Mouse (Mus musculus): ENCODE measurements at regions not wholly inside any gene's neighbourhood (a gene's known extent, or its start where the extent isn't known, plus 50 kb on each side); places are given as distances from the start of the nearest gene placed in this dataset.

- DNase-seq (ENCODE audit: low spot score) = no peak
Measured at GRCm38 (mm10) chr1:64297343-64297742, 175.3 kb upstream of the Klf7 start.

- DNase-seq (ENCODE audit: low spot score) = no peak
Measured at GRCm38 (mm10) chr1:64295512-64295945, 173.4 kb upstream of the Klf7 start.

DNA sequence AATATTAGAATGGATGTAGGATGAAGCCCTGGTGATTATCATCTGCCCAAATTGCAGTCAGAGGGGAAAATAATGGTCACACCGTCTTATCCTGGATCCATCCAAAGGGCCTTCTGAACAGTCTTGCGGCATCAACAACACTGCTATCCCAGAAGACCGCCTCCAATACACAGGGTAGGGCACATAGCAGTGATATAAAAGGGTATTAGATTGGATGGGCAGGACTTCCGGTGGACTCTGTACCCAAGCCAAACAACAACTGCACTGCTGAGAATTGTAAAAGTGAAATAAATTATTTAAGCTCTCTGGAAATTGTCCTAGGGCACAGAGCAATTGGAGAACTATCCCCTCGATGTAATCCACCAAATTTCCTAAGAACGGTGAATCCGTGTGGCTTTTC is 173.0 kb upstream of the Klf7 start:
- no peak for DNase-seq (ENCODE audit: low spot score)

- no peak for DNase-seq (ENCODE audit: low spot score)
Measured at GRCm38 (mm10) chr1:64288812-64289447, 166.8 kb upstream of the Klf7 start.

DNA sequence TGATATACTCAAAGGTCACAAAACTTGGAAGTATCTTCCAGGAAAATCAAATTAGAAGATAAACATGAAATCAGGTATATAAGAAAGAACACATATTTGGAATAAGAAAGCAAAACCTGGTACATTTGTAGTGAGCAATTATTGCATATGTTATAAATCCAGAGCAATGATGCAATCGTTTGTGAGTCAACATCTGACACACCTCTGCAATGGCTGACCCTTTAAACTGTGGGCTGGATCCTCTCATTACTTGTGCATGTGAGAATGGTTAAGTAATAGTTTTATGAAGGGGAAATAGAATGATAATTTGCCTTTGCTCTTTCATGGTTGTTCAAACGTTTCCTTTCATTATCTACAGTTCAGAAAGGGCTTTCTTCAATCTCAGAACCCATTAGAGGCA is 165.0 kb upstream of the Klf7 start:
- no peak for DNase-seq (ENCODE audit: low spot score)

GRCm38 (mm10) chr1:64284656-64285055 is 162.6 kb upstream of the Klf7 start:
- DNase-seq (ENCODE audit: low spot score) = no peak

GRCm38 (mm10) chr1:64275865-64276264 is 153.8 kb upstream of the Klf7 start:
- no peak for DNase-seq (ENCODE audit: low spot score)

GRCm38 (mm10) chr1:64275086-64275802 is 153.2 kb upstream of the Klf7 start:
- no peak for DNase-seq (ENCODE audit: low spot score)

DNA sequence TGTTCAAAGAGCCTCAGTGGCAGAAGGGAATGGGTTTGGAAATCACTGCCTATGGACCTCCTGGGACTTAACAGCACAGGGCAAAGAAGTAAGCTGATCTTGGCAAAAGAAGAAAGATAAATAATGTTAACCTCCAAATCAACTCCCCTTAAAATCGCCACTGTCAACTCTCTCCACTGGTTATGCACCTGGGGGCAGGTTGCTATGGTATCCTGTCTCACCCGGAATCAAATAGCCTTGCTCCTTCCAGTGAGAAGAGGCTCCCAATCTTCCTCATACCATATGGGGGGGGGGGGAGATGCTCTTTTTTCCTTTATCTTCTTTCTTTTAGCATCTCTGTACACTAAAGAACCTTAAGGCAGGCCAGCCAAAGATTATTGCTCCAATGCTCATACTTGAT is 135.2 kb upstream of the Klf7 start:
- DNase-seq (ENCODE audit: low spot score) = no peak

DNA sequence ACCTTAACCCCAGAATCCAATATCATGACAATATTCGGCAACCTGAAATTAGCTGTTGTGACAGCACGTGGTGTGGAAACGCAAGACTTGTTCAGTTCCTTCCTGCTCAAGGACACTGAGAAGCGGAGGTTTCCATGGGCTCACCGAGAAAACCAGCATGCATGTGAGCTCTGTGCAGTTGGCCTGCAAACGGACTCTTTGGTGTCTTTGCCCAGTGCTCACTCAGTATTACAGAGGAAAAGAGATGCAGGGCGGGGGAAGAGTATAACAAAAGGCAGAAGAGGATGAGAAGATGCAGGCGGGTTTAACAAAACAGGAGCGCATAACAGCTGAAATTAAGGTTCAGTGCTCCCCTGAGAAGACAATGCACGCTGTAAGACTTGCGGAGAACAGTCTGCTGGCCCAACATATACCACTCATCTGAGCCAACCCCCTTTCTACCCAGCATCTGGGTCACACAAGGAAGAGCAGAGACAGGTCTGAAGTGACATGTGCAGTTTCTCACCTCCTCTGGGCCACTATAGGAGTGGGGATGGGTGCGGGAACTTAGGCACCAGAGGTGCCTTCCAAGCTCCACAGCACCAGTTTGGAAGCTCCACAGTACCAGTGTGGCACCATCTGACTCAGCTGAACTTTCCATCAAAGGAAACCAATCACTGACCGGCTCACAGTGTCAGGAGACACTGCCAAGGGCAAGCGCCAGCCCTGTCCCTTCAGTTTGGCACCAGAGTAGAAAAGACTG is 133.6 kb upstream of the Klf7 start:
- DNase-seq (ENCODE audit: low spot score) = no peak

DNA sequence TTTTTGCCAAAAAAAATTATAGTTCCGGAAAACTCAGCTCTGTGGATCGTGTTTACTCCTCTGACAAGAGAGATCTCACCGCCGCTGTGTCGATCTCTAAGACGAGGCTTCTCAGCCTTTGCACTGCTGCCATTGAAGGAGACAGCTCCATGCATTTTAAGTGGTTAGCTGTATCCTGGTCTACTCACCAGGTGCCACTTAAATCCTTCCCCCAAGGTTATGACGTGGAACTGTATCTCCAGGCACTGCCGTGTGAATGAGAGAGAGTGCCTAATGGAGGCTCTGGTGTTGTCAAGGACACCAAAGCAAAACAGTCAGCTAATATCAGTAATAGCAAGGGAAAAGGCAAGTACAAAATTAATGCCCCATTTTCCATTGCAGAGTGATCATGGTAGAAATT is 132.6 kb upstream of the Klf7 start:
- DNase-seq (ENCODE audit: low spot score) = no peak

- no peak for DNase-seq (ENCODE audit: low spot score)
Measured at GRCm38 (mm10) chr1:64253996-64254395, 131.9 kb upstream of the Klf7 start.

GRCm38 (mm10) chr1:64242401-64242800 is 120.3 kb upstream of the Klf7 start:
- DNase-seq (ENCODE audit: low spot score) = no peak

DNA sequence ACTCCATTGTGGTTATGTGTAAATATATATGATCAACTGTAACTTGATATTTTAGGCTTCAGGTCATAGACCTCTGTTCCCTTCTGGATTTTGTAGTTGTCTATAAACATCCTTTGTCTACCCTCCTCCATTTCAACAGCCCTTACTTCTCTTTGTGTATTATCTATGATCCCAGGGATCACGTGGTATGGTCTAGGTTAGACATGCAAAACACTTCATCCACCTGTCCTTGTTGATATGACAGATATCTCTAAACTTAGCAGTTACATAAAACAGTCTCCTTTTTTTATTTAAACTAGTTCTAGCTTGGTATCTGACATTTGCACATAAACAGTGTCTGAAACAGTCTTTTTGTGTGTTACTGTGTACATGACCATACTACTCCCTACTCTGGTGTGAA is 107.6 kb upstream of the Klf7 start:
- no peak for DNase-seq (ENCODE audit: low spot score)

GRCm38 (mm10) chr1:64226001-64226918 is 104.2 kb upstream of the Klf7 start:
- DNase-seq (ENCODE audit: low spot score) = no peak

GRCm38 (mm10) chr1:64223779-64224687 is 102.0 kb upstream of the Klf7 start:
- no peak for DNase-seq (ENCODE audit: low spot score)

DNA sequence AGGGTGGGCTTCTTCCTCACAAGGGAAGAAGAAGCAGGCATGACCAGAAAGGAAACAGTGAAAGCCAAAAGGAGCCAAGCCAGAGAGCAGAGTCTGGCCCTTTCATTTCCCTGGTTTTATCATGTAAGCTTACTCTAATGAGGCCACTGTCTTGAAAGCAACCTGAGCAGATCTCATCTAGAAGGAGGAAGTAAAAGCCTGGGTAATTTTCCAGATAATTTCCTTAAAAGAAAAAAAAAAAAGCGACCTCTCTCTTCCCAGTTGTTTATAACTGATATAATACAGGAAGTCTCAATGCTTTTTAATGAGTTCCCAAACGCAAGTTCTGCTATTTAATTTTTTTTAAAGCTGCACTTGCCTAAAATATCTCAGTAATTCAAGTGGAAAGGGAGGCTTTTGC is 100.4 kb upstream of the Klf7 start:
- no peak for DNase-seq (ENCODE audit: low spot score)

GRCm38 (mm10) chr1:64220486-64220885 is 98.4 kb upstream of the Klf7 start:
- DNase-seq (ENCODE audit: low spot score) = no peak

GRCm38 (mm10) chr1:64220040-64220439 is 98.0 kb upstream of the Klf7 start:
- DNase-seq (ENCODE audit: low spot score) = no peak

- DNase-seq (ENCODE audit: low spot score) = no peak
Measured at GRCm38 (mm10) chr1:64215646-64216045, 93.6 kb upstream of the Klf7 start.

- DNase-seq (ENCODE audit: low spot score) = no peak
Measured at GRCm38 (mm10) chr1:64209131-64209530, 87.0 kb upstream of the Klf7 start.

Measured in ovary, postnatal 36 days (tissue).